Mouse (Mus musculus) heart, adult 2 months (tissue): ENCODE data around the gene Ssbp3. TPM values are rescaled to one million over a fixed set of nuclear protein-coding genes. Genes with fewer than 3 reads are reported as not detected.
A peak's percentile ranks its signal among the peaks of the same experiment; 100 is the strongest.

Source experiments
- DNase-seq, 2 experiments: peaks; one replicate each; pipeline ENCODE4 v3.0.0; 2021
- H3K27ac ChIP-seq: fragments of 200-600 bp; 2 replicates; pipeline ENCODE4 v1.8.1; 2022
- H3K27me3 ChIP-seq: fragments of 200-500 bp; 2 replicates; pipeline ENCODE4 v1.6.1; 2012; ENCODE audit warnings: mild to moderate bottlenecking, low read length, inconsistent platforms, mixed read lengths; ENCODE audit not compliant: control insufficient read depth, insufficient read depth
- H3K36me3 ChIP-seq: fragments of 200-500 bp; 2 replicates; pipeline ENCODE4 v1.6.1; 2012; ENCODE audit warnings: low read length, inconsistent platforms; ENCODE audit not compliant: control insufficient read depth, insufficient read depth
- H3K4me1 ChIP-seq: fragments of 200-500 bp; 2 replicates; pipeline ENCODE4 v1.6.1; 2011; ENCODE audit warnings: low read length; ENCODE audit not compliant: control insufficient read depth, insufficient read depth
- H3K4me3 ChIP-seq: fragments of 200-600 bp; 2 replicates; pipeline ENCODE4 v1.8.1; 2022
- H3K79me2 ChIP-seq: fragments of 200-500 bp; replicated peaks from 2 replicates; pipeline ENCODE4 v1.6.1; 2012; ENCODE audit warnings: mild to moderate bottlenecking, inconsistent platforms, low read length, moderate library complexity, mixed read lengths; ENCODE audit not compliant: control insufficient read depth, insufficient read depth
- H3K9ac ChIP-seq: fragments of 200-500 bp; 2 replicates; pipeline ENCODE4 v1.6.1; 2012; ENCODE audit warnings: low read depth, mild to moderate bottlenecking, control low read depth, inconsistent platforms, low read length, mixed read lengths
- CTCF ChIP-seq: fragments of 200-600 bp; IDR thresholded peaks from 2 replicates; pipeline ENCODE4 v1.8.1; 2022; ENCODE audit warnings: antibody characterized with exemption, mild to moderate bottlenecking, moderate library complexity
- EP300 ChIP-seq: fragments of 200-500 bp; IDR thresholded peaks from 2 replicates; pipeline ENCODE4 v1.6.1; 2011; ENCODE audit warnings: low read depth, low read length, control low read depth; ENCODE audit not compliant: insufficient read depth
- POLR2A ChIP-seq: fragments of 200-500 bp; IDR thresholded peaks from 2 replicates; pipeline ENCODE4 v1.6.1; 2011; ENCODE audit warnings: mild to moderate bottlenecking, low read depth, low read length, control low read depth; ENCODE audit not compliant: insufficient read depth
- WGBS: fragments of 180-500 bp; shearing (Covaris S2); methylation state at CpG from one replicate; pipeline ENCODE4 v1.1.7; 2018; 5-methylcytosine and 5-hydroxymethylcytosine counted together
- intact Hi-C: fragments of 180-260 bp; cut with DNase I; formaldehyde crosslinking; loops from one replicate; pipeline ENCODE4 v1.15.1; 2025
- polyA plus RNA-seq: library from polyadenylated mRNA; depleted of rRNA; stranded (reverse); fragments of >200 nt; gene quantifications from 2 replicates; pipeline ENCODE4 v1.2.3, GENCODE M21; 2012
- total RNA-seq, 2 experiments: library from RNA; stranded (reverse); gene quantifications; 2 replicates each; pipeline ENCODE4 v1.2.3; 2021

The Ssbp3 gene
- total and polyA plus RNA-seq, 3 experiments, result 26.1 to 39.0 (median 37.3) TPM

DNA sequence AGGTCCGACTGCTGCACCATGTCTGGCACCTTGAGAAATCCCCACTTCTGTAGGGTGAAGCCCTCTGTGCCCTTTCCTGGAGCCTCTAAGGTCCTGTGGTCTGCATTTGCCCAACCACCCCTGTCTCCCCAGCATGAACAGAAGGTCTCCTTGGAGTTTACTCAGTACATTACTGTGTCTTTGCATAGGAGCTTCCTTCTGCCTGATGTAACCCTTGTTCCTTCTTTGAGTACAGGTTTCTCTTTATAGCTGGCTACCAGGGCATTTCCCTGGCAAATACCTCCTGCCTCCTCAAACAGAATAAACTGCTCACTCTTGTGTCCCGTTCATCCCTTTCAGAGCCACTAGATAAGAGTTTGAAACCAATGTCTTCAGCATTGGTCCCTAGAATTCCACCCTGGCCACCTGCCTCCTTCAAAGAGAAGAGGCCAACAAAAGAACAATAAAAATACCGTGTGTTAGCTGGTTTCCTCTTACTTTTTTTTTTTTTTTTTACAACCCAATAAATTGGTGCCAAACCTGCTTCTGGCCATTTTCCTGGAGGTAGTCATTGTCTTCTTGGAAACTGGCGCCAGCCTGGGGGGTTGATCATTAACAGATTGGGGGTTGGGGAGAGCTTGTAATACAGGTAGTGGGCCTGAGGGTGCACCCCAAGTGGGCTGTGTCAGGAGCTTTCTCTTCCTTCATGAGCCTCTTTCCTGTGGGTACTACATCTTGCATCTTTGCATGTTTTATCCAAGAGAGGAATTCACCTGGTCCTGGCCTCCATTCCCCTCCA lies 72.0 kb downstream of the Ssbp3 start:
- 63% methylated on average over 4 of the region's 4 CpGs for WGBS
- intact Hi-C loops, result no loop called here
- peaks cover 27% of the 10 kb centered on the region for H3K4me1 ChIP-seq

DNA sequence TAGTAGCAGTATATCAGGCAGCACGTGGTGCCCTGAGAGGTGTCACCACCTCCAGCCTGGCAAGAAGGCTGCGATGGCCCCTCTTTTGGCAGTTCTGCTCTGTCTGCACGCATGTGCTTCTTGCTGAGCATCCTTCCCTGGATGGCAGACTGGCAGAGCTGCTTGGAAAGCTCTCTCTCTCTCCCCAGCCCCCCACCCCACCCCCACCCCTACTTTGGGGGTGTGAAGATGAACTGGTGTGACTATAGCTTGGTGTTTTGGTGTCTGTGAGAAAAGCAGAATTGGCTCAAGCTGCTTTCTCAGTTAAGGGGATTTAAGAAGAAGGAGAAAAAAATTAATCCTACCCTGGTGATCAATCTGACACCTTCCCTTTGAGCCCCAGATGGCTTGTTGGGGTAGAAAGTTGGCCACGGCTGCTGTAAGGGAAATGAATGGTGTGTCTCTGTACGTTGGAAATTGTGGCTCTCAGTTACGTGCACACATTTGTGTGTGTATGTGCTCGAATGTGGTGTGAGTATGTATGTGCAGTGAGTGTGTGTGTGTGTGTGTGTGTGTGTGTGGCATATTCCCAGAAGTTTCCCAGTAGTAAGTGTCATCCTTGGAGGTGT lies 73.5 kb downstream of the Ssbp3 start:
- H3K9ac ChIP-seq, result no peak overlapping the region
- H3K79me2 ChIP-seq, result peaks cover 2% of the 10 kb centered on the region; the same call in 1 of the 2 replicates
- 81% methylated on average over 7 of the region's 7 CpGs for WGBS
- no peaks in the 10 kb centered on the region for H3K27me3 ChIP-seq
- H3K4me1 ChIP-seq, result peaks cover 29% of the 10 kb centered on the region
- intact Hi-C loops, result no loop called here
- TF ChIP-seq POLR2A, result no peak
- TF ChIP-seq CTCF, result no peak
- TF ChIP-seq EP300, result no peak
- no peak for DNase-seq
- no peak overlapping the region for H3K27ac ChIP-seq
- no peak overlapping the region for H3K4me3 ChIP-seq
- H3K36me3 ChIP-seq, result no peaks in the 10 kb centered on the region

More for the DNA sequence above, 72.0 kb downstream of the Ssbp3 start:
- H3K27ac ChIP-seq, result no peak overlapping the region
- peaks cover 2% of the 10 kb centered on the region; the same call in 1 of the 2 replicates for H3K79me2 ChIP-seq
- TF ChIP-seq POLR2A (no peak), CTCF (no peak), EP300 (no peak)
- H3K27me3 ChIP-seq, result no peaks in the 10 kb centered on the region
- H3K36me3 ChIP-seq, result no peaks in the 10 kb centered on the region
- no peak overlapping the region for H3K9ac ChIP-seq
- DNase-seq, result no peak
- no peak overlapping the region for H3K4me3 ChIP-seq

- Histone ChIP-seq H3K27me3 (no peaks in the 10 kb centered on the region), H3K36me3 (no peaks in the 10 kb centered on the region), H3K4me3 (no peak overlapping the region), H3K9ac (no peak overlapping the region), H3K79me2 (peaks cover 2% of the 10 kb centered on the region; the same call in 1 of the 2 replicates), H3K27ac (no peak overlapping the region), H3K4me1 (peaks cover 30% of the 10 kb centered on the region)
- no peak for DNase-seq
- intact Hi-C loops, result loop anchor here (5.0 kb wide), 1 partner anchor 177 kb away; no protein-coding TSS in a partner anchor
- WGBS, result 93% methylated on average over 4 of the region's 4 CpGs
- TF ChIP-seq POLR2A (no peak), CTCF (no peak), EP300 (no peak)
These were observed 74.8 kb downstream of the Ssbp3 start for GRCm38 (mm10) chr4:106985289-106985688.

DNA sequence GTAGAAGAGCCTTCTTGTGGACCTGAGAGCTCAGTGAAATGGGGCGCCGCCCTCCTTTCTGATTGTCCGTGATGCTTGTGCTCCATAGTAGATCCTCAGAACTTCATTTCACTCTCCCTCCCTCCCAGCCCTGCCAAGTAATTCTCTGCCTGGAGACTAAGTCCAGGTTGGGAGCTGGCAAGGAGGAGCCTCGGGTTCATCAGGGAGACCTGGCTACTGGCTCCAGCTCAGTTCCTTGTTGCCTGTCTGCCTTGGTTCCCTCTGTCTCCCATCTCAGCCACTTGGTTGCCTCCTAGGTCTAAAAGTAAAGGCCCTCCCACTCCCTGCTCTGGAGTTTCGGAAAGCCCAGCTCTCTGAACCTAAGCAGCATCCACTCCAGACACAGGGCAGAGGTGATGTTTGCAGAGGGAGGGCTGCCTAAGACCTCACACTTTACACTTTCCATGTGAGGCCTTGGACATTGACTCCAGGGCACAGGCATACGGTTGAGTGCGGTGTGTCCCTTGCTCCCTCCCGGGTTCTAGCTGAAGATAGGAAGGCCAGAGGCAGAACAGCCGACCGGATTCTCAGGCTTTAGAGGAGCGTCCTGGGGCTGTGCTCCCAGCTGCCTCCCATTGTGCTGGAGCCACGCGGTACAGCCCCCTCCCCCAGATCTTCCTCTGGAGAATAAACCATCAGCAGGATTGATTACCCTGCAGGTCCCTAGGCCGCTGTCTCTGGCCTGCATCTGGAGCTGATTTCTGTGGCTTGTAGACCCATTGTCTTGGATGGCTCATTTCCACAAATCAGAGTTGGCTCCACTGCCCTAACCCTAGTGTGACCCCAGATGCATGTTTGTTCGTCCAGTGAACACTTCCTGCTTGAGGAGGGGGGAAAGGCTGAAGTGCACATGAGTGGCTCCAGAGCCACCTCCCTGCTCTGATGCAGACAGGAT lies 75.7 kb downstream of the Ssbp3 start:
- intact Hi-C loops, result loop anchor here (1.0 to 5.0 kb wide), 2 partner anchors 80 to 176 kb away; partner anchors contain the start of genes Cyb5rl and Mrpl37
- WGBS, result 49% methylated on average over 15 of the region's 15 CpGs
- Histone ChIP-seq H3K36me3 (no peaks in the 10 kb centered on the region), H3K4me3 (no peak overlapping the region), H3K27me3 (no peaks in the 10 kb centered on the region), H3K79me2 (peaks cover 2% of the 10 kb centered on the region), H3K27ac (peak overlapping the region; percentile 65), H3K4me1 (peaks cover 28% of the 10 kb centered on the region), H3K9ac (no peak overlapping the region)
- peak; percentile 35 to 43 for DNase-seq
- peak; percentile 33; the same call in 1 of the 2 replicates for TF ChIP-seq POLR2A
- TF ChIP-seq EP300, result peak; percentile 64; the same call in 1 of the 2 replicates
- TF ChIP-seq CTCF, result no peak

GRCm38 (mm10) chr4:106987725-106988364 lies 77.3 kb downstream of the Ssbp3 start:
- Histone ChIP-seq H3K4me3 (peak overlapping the region; percentile 33), H3K27me3 (no peaks in the 10 kb centered on the region), H3K4me1 (peaks cover 23% of the 10 kb centered on the region), H3K27ac (peak overlapping the region; percentile 56), H3K79me2 (peaks cover 2% of the 10 kb centered on the region), H3K9ac (0 out of 2 replicates have a peak overlapping the region, but pooled peaks have one; percentile 25), H3K36me3 (no peaks in the 10 kb centered on the region)
- 6% methylated on average over 7 of the region's 7 CpGs for WGBS
- intact Hi-C loops, result loop anchor here (1.0 to 5.0 kb wide), 3 partner anchors 77 to 174 kb away; no protein-coding TSS in a partner anchor
- peak; percentile 84 to 88 for DNase-seq
- TF ChIP-seq EP300 (peak; percentile 77), CTCF (peak; percentile 94), POLR2A (0 out of 2 replicates have a peak, but pooled peaks have one; percentile 27)
